Mouse (Mus musculus): ENCODE results near the gene Fxr2.

GRCm38 (mm10) chr11:69654760-69655159 is 22.0 kb downstream of the Fxr2 start:
- TF ChIP-seq POLR2AphosphoS2 (IDR thresholded peaks at IDR 0.05; ENCODE audit: insufficient read length, low read depth), result no peak
- no peak for TF ChIP-seq E2F4 (IDR thresholded peaks at IDR 0.05; ENCODE audit: insufficient read depth)
- TF ChIP-seq CEBPB (IDR thresholded peaks at IDR 0.05; ENCODE audit: insufficient read depth, poor library complexity, severe bottlenecking), result no peak
- TF ChIP-seq USF1 (IDR thresholded peaks at IDR 0.05; ENCODE audit: low read depth), result no peak
- TF ChIP-seq MAX (IDR thresholded peaks at IDR 0.05; ENCODE audit: low read depth), result no peak
- no peak for TF ChIP-seq POLR2A (IDR thresholded peaks at IDR 0.05; ENCODE audit: insufficient read length, low read depth)
- TF ChIP-seq SRF (IDR thresholded peaks at IDR 0.05; ENCODE audit: control insufficient read depth, insufficient read length, low read depth), result no peak

All from myocyte (in vitro differentiated cells).